In genomic region chr4:128820568-128820967, GRCm38 (mm10) we compare ENCODE assay signal across 17 mouse cellular contexts.
"Had no signal": no experiment of that assay in that cellular context is flagged by ENCODE, and none has a peak within 500 bp of the region (broad histone marks: within the 10 kb centered on the region; RNA-seq: fewer than 3 reads in every experiment).

No protein-coding gene starts in this region.

- H3K4me3 ChIP-seq: liver, embryonic 15.5 days; megakaryocyte, embryonic 14.5 days; midbrain, embryonic 13.5 days; midbrain, embryonic 15.5 days; neural tube, embryonic 12.5 days; stomach, embryonic 15.5 days had no signal

- DNase-seq: liver, postnatal 0 days; lung, postnatal 14 days; lung, postnatal 36 days; right cerebral cortex, postnatal 14 days; thymus, adult 2 months; thymus, postnatal 25 days; thymus, postnatal 4 days had no signal

- H3K9ac ChIP-seq: liver, embryonic 15.5 days; liver, postnatal 0 days; midbrain, embryonic 13.5 days; midbrain, embryonic 15.5 days; neural tube, embryonic 12.5 days; stomach, embryonic 15.5 days had no signal

- ATAC-seq: liver, postnatal 0 days; lung, postnatal 0 days; midbrain, embryonic 13.5 days; midbrain, embryonic 15.5 days had no signal

- H3K9me3 ChIP-seq: liver, embryonic 15.5 days; midbrain, embryonic 13.5 days; midbrain, embryonic 15.5 days; neural tube, embryonic 12.5 days; stomach, embryonic 15.5 days had no signal

- H3K4me2 ChIP-seq: liver, embryonic 15.5 days; midbrain, embryonic 11.5 days; midbrain, embryonic 13.5 days; midbrain, embryonic 15.5 days; neural tube, embryonic 12.5 days; stomach, embryonic 15.5 days had no signal

- H3K27me3 ChIP-seq: midbrain, embryonic 13.5 days; midbrain, embryonic 15.5 days; neural tube, embryonic 12.5 days; stomach, embryonic 15.5 days had no signal

- H3K27ac ChIP-seq: liver, embryonic 15.5 days; macrophage; midbrain, embryonic 13.5 days; midbrain, embryonic 15.5 days; neural tube, embryonic 12.5 days; stomach, embryonic 15.5 days; stomach, postnatal 0 days had no signal

- H3K36me3 ChIP-seq: liver, embryonic 15.5 days; midbrain, embryonic 13.5 days; midbrain, embryonic 15.5 days; neural tube, embryonic 12.5 days; stomach, embryonic 15.5 days had no signal

- H3K4me1 ChIP-seq: stomach, embryonic 15.5 days had no signal
